Mouse (Mus musculus): ENCODE data around the gene Mycbp2. TPM values are rescaled to one million over a fixed set of nuclear protein-coding genes. Genes with fewer than 3 reads are reported as not detected.
A peak's percentile ranks its signal among the peaks of the same experiment; 100 is the strongest.

The Mycbp2 gene
- total and polyA plus RNA-seq, 3 experiments, result 12.6 to 27.5 (median 26.6) TPM

DNA sequence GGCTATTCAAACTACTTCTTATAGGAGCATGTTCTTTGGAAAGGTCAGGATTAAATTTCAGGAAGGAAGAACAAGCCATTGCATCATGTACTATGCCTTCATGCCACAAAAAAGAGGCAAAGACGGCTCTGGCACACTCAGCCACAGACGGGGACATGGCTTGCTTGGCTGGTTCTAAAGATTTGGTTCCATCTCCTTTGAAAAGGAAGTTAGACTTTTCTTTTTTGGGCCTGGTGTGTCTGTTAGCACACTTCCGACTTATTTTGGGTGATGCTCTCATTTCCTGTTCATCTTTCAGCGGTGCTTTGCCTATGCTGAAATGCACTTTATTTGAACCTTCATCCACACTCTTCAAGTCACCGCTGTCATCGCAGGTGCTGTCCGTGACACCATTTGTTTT lies 190.9 kb downstream of the Mycbp2 start:
- TF ChIP-seq POLR2A (IDR thresholded peaks at IDR 0.05; ENCODE audit: insufficient read depth, low read depth, low read length), result no peak
- TF ChIP-seq EP300 (IDR thresholded peaks at IDR 0.05; ENCODE audit: insufficient read depth, low read depth, low read length), result no peak
- TF ChIP-seq CTCF (IDR thresholded peaks at IDR 0.05), result no peak
- no peaks in the 10 kb centered on the region for H3K79me2 ChIP-seq (replicated peaks; ENCODE audit: control insufficient read depth, insufficient read depth, low read length)
- no peak overlapping the region for H3K27ac ChIP-seq
- intact Hi-C loops (cut with DNase I), result no loop called here
- no peak overlapping the region for H3K9ac ChIP-seq (ENCODE audit: low read depth, low read length)
- no peaks in the 10 kb centered on the region for H3K4me1 ChIP-seq (ENCODE audit: control insufficient read depth, insufficient read depth, low read length)
- H3K4me3 ChIP-seq, result no peak overlapping the region
- peaks cover 2% of the 10 kb centered on the region; the same call in 1 of the 2 replicates for H3K36me3 ChIP-seq (ENCODE audit: control insufficient read depth, insufficient read depth, low read length)
- no peak for DNase-seq
- no peaks in the 10 kb centered on the region for H3K27me3 ChIP-seq (ENCODE audit: control insufficient read depth, insufficient read depth, low read length)
- WGBS, result 51% methylated on average over 7 of the region's 7 CpGs

DNA sequence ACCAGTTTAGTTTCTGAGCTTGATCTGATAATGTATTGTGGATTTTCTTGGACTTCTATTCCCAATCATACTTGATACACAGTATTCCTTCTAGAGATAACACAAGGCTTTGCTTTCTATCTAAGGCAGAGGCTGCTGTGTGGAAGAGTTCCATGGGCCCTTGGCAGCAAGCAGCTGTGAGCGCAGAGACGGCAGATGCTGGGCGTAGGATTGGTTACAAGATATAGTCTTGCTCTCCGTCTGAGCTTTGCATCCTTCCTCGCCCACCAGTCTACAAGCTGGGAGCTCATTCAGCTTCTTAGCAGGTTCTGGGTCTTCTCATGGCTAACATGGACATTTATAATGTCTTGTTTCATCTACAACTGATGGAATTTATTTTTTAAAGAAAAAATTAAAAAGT lies 196.5 kb downstream of the Mycbp2 start:
- intact Hi-C loops (cut with DNase I), result no loop called here
- no peaks in the 10 kb centered on the region for H3K4me1 ChIP-seq (ENCODE audit: control insufficient read depth, insufficient read depth, low read length)
- no peak overlapping the region for H3K9ac ChIP-seq (ENCODE audit: low read depth, low read length)
- no peak for DNase-seq
- H3K4me3 ChIP-seq, result no peak overlapping the region
- WGBS, result 93% methylated on average over 5 of the region's 5 CpGs
- TF ChIP-seq EP300 (IDR thresholded peaks at IDR 0.05; ENCODE audit: insufficient read depth, low read depth, low read length) (no peak), CTCF (IDR thresholded peaks at IDR 0.05) (no peak), POLR2A (IDR thresholded peaks at IDR 0.05; ENCODE audit: insufficient read depth, low read depth, low read length) (no peak)
- H3K36me3 ChIP-seq (ENCODE audit: control insufficient read depth, insufficient read depth, low read length), result no peaks in the 10 kb centered on the region
- H3K27ac ChIP-seq, result no peak overlapping the region
- H3K27me3 ChIP-seq (ENCODE audit: control insufficient read depth, insufficient read depth, low read length), result no peaks in the 10 kb centered on the region
- no peaks in the 10 kb centered on the region for H3K79me2 ChIP-seq (replicated peaks; ENCODE audit: control insufficient read depth, insufficient read depth, low read length)

DNA sequence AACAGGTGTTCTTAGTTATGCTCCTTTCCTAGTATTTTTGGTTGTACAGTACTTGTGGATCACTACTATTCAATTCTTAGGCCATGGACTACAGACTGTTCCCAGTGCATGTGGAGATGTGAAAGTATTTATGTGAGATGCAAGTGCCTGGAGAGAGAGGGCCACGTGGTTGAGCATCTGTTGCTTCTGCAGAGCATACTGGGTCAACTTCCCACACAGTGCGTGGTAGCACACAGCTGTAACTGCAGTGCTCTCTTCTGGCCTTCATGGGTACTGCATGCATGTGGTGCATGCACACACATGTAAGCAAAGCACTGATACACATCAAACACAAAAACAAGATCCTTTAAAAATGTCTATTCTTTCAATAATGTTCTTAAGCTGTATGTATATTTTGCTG lies 214.6 kb downstream of the Mycbp2 start:
- Histone ChIP-seq H3K27me3 (ENCODE audit: control insufficient read depth, insufficient read depth, low read length) (no peaks in the 10 kb centered on the region), H3K4me3 (no peak overlapping the region), H3K9ac (ENCODE audit: low read depth, low read length) (no peak overlapping the region), H3K36me3 (ENCODE audit: control insufficient read depth, insufficient read depth, low read length) (no peaks in the 10 kb centered on the region), H3K27ac (no peak overlapping the region), H3K4me1 (ENCODE audit: control insufficient read depth, insufficient read depth, low read length) (no peaks in the 10 kb centered on the region), H3K79me2 (replicated peaks; ENCODE audit: control insufficient read depth, insufficient read depth, low read length) (no peaks in the 10 kb centered on the region)
- WGBS, result 86% methylated on average over 2 of the region's 2 CpGs
- no peak for TF ChIP-seq EP300 (IDR thresholded peaks at IDR 0.05; ENCODE audit: insufficient read depth, low read depth, low read length)
- TF ChIP-seq CTCF (IDR thresholded peaks at IDR 0.05), result peak; percentile 67
- DNase-seq, result peak; percentile 14 to 43
- intact Hi-C loops (cut with DNase I), result no loop called here

DNA sequence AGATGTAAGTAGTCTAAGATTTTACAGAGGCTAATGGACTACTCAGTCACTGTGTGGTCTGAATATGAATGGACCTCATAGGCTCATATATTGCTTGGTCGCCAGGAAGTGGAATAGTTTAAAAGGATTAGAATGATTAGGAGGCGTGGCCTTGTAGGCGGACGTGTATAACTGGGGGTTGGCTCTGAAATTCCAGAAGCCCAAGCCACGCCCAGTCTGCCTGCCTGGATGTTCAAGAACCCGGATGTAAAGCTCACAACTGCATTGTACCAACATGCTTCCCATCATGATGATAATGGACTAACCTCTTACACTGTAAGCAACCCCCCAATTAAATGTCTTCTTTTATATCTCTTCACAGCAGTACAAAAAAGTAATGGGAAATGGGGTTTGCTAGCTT lies 220.9 kb downstream of the Mycbp2 start:
- 79% methylated on average over 6 of the region's 6 CpGs for WGBS
- intact Hi-C loops (cut with DNase I), result loop anchor here (5.0 kb wide), 1 partner anchor 58 kb away; no protein-coding TSS in a partner anchor
- H3K4me1 ChIP-seq (ENCODE audit: control insufficient read depth, insufficient read depth, low read length), result no peaks in the 10 kb centered on the region
- DNase-seq, result no peak
- no peaks in the 10 kb centered on the region for H3K79me2 ChIP-seq (replicated peaks; ENCODE audit: control insufficient read depth, insufficient read depth, low read length)
- H3K4me3 ChIP-seq, result no peak overlapping the region
- no peak overlapping the region for H3K9ac ChIP-seq (ENCODE audit: low read depth, low read length)
- no peak overlapping the region for H3K27ac ChIP-seq
- no peaks in the 10 kb centered on the region for H3K36me3 ChIP-seq (ENCODE audit: control insufficient read depth, insufficient read depth, low read length)
- TF ChIP-seq CTCF (IDR thresholded peaks at IDR 0.05) (no peak), POLR2A (IDR thresholded peaks at IDR 0.05; ENCODE audit: insufficient read depth, low read depth, low read length) (no peak), EP300 (IDR thresholded peaks at IDR 0.05; ENCODE audit: insufficient read depth, low read depth, low read length) (no peak)
- no peaks in the 10 kb centered on the region for H3K27me3 ChIP-seq (ENCODE audit: control insufficient read depth, insufficient read depth, low read length)

DNA sequence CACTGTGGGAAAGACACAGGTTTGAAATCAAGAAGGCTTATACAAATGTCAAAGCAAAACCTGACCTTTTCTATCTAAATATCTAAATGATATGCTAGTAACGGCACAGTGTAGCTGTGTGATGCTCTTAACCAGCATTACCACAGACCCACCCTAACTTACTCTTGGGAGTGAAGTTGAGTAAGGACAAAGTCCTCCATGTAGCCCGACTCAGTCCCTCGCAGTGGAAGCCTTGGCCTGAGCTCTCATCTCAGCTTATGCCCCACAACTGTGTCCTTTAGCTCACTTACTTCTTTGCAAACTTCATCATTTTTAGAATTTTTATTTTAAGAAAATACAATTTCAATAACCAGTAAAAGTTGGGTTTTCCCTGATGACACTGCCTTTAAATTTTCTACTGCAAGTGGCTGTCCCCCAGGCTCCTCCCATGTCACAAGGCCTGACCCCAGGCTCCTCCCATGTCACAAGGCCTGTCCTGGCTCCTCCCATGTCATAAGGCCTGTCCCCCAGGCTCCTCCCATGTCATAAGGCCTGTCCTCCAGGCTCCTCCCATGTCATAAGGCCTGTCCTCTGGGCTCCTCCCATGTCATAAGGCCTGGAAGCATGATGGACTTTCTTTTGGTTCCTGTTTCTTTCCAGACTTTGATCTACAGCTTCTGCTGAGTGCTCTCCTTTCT lies 231.5 kb downstream of the Mycbp2 start:
- TF ChIP-seq POLR2A (IDR thresholded peaks at IDR 0.05; ENCODE audit: insufficient read depth, low read depth, low read length) (no peak), CTCF (IDR thresholded peaks at IDR 0.05) (no peak), EP300 (IDR thresholded peaks at IDR 0.05; ENCODE audit: insufficient read depth, low read depth, low read length) (no peak)
- Histone ChIP-seq H3K9ac (ENCODE audit: low read depth, low read length) (no peak overlapping the region), H3K27ac (no peak overlapping the region), H3K79me2 (replicated peaks; ENCODE audit: control insufficient read depth, insufficient read depth, low read length) (no peaks in the 10 kb centered on the region), H3K4me3 (no peak overlapping the region), H3K36me3 (ENCODE audit: control insufficient read depth, insufficient read depth, low read length) (0 out of 2 replicates have a peak, but pooled peaks cover 2% of the 10 kb centered on the region), H3K27me3 (ENCODE audit: control insufficient read depth, insufficient read depth, low read length) (no peaks in the 10 kb centered on the region), H3K4me1 (ENCODE audit: control insufficient read depth, insufficient read depth, low read length) (no peaks in the 10 kb centered on the region)
- no peak for DNase-seq
- 98% methylated on average over 3 of the region's 3 CpGs for WGBS
- intact Hi-C loops (cut with DNase I), result no loop called here

DNA sequence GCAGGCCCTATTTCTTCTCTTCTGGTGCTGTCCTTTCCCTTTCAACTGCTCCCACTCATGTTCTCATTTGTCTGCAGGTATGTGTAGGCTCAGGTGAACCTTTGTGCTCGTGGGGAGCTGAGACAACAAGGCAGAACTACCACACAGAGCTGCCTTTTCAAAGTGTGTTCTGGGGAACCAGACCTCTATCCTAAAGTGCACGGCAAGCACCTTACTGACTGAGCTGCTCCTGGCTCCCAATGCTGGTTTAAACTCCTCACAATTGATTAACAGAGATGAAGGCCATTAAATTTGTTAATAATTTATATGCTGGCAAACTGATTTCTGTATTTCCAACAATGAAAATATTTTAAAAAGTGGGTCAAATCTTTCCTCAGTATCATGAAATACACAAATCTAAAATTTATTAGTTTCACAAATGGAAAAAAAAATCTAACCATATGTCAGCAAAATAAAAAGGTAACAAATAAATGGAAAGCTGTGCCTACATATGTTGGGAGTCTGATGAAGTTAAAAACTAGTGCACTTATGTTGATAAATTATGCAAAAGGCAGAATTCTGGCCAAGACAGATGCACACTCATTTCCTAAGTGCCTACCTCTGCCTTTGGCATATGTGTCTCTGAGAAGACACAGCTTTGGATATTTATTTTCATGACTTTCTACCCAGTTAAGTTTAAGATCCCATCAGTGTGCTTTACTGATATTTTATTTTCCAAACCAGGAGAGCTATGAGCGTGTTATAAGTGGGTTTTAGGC lies 233.8 kb downstream of the Mycbp2 start:
- Histone ChIP-seq H3K27ac (no peak overlapping the region), H3K36me3 (ENCODE audit: control insufficient read depth, insufficient read depth, low read length) (0 out of 2 replicates have a peak, but pooled peaks cover 2% of the 10 kb centered on the region), H3K27me3 (ENCODE audit: control insufficient read depth, insufficient read depth, low read length) (no peaks in the 10 kb centered on the region), H3K9ac (ENCODE audit: low read depth, low read length) (no peak overlapping the region), H3K79me2 (replicated peaks; ENCODE audit: control insufficient read depth, insufficient read depth, low read length) (no peaks in the 10 kb centered on the region), H3K4me1 (ENCODE audit: control insufficient read depth, insufficient read depth, low read length) (no peaks in the 10 kb centered on the region), H3K4me3 (no peak overlapping the region)
- no peak for DNase-seq
- WGBS, result 95% methylated on average over 3 of the region's 3 CpGs
- intact Hi-C loops (cut with DNase I), result no loop called here
- no peak for TF ChIP-seq CTCF (IDR thresholded peaks at IDR 0.05)
- no peak for TF ChIP-seq EP300 (IDR thresholded peaks at IDR 0.05; ENCODE audit: insufficient read depth, low read depth, low read length)
- TF ChIP-seq POLR2A (IDR thresholded peaks at IDR 0.05; ENCODE audit: insufficient read depth, low read depth, low read length), result no peak

Measured in heart, adult 2 months (tissue).